Mouse (Mus musculus): ENCODE data around the gene Xrn2.
"Not testable (repeated sequence)": the region's sequence is repeated elsewhere in the genome, so short reads cannot be mapped to it uniquely, and the experiment has no call there.

The Xrn2 gene

DNA sequence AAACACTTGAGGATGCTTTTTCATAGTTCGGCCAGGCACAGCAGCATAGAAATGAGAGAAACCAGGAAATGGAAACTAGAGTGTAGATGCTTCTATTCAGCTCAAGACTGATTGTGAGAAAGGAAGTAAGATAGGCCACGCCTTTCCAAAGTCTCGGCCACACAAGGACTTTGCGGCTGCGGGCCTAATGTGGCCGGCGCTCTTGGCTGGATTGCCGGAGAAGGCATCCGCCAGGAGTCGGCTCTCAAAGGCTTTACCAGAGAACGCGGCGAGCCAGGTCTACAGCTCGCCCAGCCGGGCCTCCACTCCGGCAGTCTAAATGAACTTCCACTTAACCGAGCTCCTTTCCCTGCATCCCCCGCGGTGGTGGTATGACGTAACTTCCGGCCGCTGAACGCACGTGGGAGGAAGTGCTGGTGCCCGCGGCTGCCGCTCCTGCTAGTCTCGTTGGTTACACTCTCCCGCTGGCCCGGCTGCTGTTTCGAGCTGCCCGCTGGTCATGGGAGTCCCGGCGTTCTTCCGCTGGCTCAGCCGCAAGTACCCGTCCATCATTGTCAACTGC, at the start of gene Xrn2:
Gene Xrn2 (plus strand): TSS at position 374 of the 562 bp plus-strand sequence.
- peak; percentile 92 for DNase-seq (ENCODE audit: low spot score)

DNA sequence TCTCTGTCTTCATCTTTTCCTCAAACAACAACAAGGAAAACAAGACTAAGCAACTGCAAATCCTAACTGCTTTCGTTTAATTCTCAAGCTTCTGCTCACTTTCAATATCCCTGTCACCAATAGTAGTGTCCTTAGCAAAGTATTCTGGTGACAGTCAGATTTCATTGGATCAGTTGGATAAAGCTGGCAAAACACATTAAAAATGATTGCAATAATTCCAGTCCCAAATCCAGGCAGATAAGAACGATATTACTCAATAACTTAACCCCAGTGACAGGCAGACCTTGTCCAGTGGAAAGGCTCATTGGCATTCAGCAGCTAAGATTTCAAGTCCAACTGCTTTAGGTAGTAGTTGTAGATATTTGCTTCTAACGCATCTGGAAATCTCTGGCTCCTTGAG, 37.8 kb upstream of the Xrn2 start:
- DNase-seq (ENCODE audit: low spot score), result no peak

- no peak for DNase-seq (ENCODE audit: low spot score)
Measured at GRCm38 (mm10) chr2:146975453-146976028, 37.3 kb upstream of the Xrn2 start.

- no peak for DNase-seq (ENCODE audit: low spot score)
Measured at GRCm38 (mm10) chr2:146982786-146983185, 30.0 kb upstream of the Xrn2 start.

GRCm38 (mm10) chr2:146984831-146985230, 28.0 kb upstream of the Xrn2 start:
- DNase-seq (ENCODE audit: low spot score), result peak; percentile 20

DNA sequence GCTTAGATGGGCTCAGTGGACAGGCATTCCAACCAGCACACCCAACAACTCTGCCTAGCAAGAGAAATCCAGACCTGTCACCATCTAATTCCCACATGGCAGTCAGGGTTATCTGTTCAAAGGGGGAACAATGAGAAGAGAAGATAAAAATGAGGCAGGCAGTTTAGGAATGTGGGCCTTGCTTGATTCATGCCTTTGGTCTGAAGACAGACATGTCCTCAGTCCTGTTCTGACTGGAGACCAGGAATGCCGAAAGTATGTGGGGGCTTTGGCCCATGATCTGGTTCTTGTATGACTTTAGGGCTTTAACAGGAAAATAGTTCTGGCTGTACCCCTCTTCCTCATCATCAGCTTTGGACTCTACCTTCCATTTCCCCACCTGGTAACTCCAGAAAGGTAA, 27.0 kb upstream of the Xrn2 start:
- DNase-seq (ENCODE audit: low spot score), result no peak

GRCm38 (mm10) chr2:146986429-146986828, 26.4 kb upstream of the Xrn2 start:
- peak; percentile 19 for DNase-seq (ENCODE audit: low spot score)

- DNase-seq (ENCODE audit: low spot score), result no peak
Measured at GRCm38 (mm10) chr2:147007265-147007664, 5.5 kb upstream of the Xrn2 start.

- no peak for DNase-seq (ENCODE audit: low spot score)
Measured at GRCm38 (mm10) chr2:147009084-147009483, 3.7 kb upstream of the Xrn2 start.

- DNase-seq (ENCODE audit: low spot score), result no peak
Measured at GRCm38 (mm10) chr2:147010141-147010540, 2.7 kb upstream of the Xrn2 start.

DNA sequence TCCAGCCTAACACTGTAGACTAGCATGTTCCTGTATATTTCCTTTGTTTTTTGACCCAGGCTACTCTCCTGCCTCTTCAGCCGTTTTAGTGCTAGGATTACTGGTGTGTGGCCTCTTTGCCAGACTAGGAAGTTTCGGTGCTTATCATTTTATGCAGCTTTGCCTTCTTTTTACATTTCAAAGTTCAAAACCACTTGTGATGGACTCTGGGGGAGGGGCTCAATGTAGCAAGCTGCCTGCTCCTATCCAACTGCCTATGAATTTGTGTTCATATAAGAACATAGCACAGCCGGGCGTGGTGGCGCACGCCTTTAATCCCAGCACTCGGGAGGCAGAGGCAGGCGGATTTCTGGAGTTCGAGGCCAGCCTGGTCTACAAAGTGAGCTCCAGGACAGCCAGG, 1.8 kb upstream of the Xrn2 start:
- DNase-seq (ENCODE audit: low spot score), result no peak

DNA sequence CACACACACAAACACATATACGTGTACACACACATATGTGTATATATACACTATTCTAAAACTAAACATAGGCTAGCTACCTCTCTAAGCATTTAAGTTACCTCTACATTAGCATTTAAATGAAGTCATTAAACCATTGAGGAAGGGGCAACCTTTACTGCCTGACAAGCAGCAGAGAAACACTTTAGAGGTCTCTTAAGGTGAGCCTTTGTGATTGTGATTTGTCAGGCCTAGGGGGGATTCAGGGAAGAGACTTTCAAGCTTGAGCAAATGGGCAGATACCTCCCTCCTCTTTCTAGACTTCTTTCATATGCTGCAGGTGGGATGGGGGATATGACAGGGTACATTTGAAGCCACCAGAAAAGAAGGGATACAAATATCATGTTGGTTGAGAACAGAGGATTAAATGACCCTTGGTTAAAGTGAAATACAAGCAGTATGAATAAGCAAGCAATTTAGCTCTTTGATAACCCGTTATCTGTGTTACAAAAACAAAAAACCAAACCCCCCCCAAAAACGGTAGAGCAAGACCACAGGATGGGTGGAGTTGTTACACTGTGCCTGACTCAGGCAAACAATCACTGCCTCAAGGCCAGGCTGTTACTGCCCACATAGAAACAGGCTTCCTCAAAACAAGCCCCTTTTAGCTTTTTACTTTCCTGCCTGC, 1.2 kb upstream of the Xrn2 start:
- peak; percentile 36 for DNase-seq (ENCODE audit: low spot score)

GRCm38 (mm10) chr2:147012141-147012622, 614 bp upstream of the Xrn2 start:
- DNase-seq (ENCODE audit: low spot score), result no peak

GRCm38 (mm10) chr2:147013194-147013969, 586 bp downstream of the Xrn2 start:
- peak; percentile 61 for DNase-seq (ENCODE audit: low spot score)

- no peak for DNase-seq (ENCODE audit: low spot score)
Measured at GRCm38 (mm10) chr2:147014101-147014886, 1.5 kb downstream of the Xrn2 start.

GRCm38 (mm10) chr2:147022041-147022440, 9.2 kb downstream of the Xrn2 start:
- not testable (repeated sequence) for DNase-seq (ENCODE audit: low spot score)

DNA sequence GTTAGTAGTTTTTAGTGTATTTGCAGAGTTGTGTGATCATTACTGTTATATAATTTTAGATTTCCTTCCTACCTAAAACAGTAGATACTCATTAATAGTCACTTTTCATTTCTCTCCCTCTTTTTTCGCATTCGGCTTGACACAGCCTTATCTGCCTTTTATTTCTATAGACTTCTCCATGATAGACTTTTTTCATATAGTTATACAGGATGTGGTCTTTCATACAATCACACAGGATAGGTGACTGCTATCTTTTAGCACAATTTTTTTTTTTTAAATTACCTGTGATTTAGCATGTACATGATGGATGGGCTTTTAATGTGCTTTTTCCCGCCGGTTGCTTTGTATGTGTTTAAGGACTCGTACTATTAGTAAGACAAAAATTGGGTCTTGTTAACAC, 10.3 kb downstream of the Xrn2 start:
- no peak for DNase-seq (ENCODE audit: low spot score)

- DNase-seq (ENCODE audit: low spot score), result no peak
Measured at GRCm38 (mm10) chr2:147023560-147023959, 10.8 kb downstream of the Xrn2 start.

DNA sequence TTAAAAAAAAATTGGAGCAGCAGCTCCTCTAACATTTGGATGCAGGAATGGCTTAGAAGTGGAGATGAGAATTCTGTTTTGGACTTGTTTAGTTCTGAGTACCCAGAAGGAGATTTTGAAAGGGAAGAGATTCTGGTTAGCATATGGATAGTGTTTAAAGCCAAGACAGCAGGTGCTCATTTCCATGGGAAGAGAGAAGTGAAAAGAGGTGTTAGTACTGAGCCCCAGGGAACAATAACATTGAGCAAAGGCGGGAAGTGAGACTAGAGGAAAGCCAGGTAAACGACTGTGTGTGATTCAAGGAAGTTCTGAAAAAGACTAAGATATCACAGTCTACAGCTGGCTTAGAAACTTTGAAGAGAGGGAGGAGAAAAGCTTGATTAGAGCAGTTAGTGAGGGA, 20.3 kb downstream of the Xrn2 start:
- no peak for DNase-seq (ENCODE audit: low spot score)

GRCm38 (mm10) chr2:147035864-147036263, 23.1 kb downstream of the Xrn2 start:
- no peak for DNase-seq (ENCODE audit: low spot score)

- DNase-seq (ENCODE audit: low spot score), result no peak
Measured at GRCm38 (mm10) chr2:147047051-147047450, 34.3 kb downstream of the Xrn2 start.

Data from ovary, adult 18-20 months (tissue).